Mouse (Mus musculus) skeletal muscle tissue, adult 2 months (tissue): ENCODE results near the gene BC005561.
"Not testable (repeated sequence)": the region's sequence is repeated elsewhere in the genome, so short reads cannot be mapped to it uniquely, and the experiment has no call there.

Experiments
- DNase-seq: peaks from one replicate; pipeline ENCODE4 v3.0.0-alpha.2; 2012; ENCODE audit warnings: low read depth, low spot score

BC005561 gene

DNA sequence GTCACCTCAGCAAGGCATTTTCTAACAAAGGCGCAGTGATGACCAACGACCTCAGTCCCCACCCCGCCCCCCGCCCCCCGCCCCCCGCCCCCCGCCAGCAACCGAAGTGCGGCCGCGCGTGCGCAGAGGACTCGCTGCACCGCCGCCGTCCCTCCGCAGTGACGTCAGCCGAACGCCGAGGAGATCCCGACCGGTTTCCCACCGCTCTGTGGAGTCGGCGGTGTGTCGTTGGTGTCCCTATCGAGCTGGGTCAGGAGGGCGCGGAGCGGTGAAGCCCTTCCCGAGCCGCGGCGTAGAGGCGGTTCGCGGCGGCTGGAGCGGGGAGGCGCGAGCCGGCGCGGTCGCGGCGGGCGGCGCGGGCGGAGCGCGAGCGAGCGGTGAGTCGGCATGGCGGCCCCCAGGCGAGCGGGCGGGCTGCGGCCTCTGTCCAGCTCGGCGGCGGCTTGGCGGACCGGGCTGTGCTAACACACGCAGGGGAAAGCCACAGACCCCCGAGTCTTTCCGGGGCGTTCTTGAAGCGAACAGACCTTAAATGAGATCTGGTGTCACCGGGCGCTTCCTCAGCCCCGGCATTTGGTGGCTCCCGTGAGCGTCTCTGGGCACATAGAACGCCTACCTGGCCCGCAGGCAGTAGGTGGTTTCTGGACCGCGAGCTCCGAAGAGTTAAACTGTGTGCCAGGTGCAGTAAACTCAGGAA, at the start of gene BC005561:
TSS of gene BC005561 (plus strand) at position 158 of the 697 bp plus-strand sequence.
- peak; percentile 68 for DNase-seq

DNA sequence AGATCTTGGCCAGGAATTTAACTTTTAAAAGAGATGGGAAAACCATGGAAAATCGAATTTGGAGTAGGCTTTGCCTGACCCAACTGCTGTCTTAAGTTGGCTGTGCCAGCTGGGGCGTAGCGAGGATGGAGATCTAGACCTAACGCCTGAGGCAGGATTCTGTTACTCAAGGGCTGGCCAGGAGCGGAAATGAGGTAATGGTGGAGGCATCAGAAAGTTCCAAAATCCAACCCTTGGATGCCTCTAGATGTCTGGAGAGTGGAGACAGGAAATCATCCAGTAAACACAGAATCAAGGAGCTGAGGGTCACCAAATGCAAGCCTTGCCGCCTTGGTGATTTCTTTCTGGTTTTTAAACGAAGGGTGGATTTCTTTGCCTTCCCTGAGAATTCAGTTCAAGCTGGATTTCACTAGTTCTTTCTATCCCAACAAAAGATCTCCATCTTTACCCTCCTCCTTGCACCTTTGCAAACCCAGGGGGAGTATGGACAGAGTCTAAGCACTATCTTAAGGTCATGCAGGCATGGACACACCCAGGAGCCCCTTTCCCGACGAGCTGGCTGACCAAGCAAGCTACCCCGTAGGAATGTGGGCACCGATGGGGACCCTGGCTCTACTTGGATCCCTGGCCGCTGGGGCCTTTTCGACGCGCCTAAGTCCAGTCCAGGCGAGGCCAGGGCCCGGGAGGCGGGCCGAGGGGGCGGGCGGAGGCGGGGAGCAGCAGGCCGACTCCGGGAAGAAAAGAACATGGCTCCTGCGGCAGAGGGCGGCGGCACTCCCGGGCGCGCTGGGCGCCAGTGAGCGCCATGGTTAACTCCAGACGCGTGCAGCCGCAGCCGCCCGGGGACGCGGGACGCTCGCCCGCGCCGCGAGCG, 49.1 kb upstream of the BC005561 start, which contains the start of gene Pkd2:
TSS of gene Pkd2 (plus strand) at position 619 of the 874 bp plus-strand sequence.
- DNase-seq = peak; percentile 47

DNA sequence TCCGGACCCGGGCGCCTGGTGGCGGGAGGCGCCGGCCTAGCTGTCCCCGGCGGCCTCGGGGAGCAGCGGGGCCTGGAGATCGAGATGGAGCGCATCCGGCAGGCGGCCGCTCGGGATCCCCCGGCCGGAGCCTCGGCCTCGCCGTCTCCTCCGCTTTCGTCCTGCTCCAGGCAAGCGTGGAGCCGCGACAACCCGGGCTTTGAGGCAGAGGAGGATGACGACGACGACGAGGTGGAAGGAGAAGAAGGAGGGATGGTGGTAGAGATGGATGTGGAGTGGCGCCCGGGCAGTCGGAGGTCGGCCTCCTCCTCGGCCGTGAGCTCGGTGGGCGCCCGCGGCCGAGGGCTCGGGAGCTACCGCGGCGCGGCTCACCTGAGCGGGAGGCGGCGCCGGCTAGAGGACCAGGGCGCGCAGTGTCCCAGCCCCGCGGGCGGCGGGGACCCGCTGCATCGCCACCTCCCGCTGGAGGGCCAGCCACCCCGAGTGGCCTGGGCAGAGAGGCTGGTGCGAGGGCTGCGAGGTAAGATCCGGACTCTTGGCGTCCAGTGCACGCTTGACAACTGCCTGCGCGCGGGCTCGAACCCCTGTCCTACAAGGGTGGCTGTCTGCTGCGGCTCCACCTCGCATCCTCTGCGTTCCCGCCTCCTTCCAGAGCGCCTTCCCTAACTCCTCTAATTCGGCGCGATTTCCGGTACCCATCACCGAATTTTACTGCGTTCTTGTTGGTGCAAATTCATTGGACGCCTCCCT, 48.3 kb upstream of the BC005561 start:
- DNase-seq = no peak

DNA sequence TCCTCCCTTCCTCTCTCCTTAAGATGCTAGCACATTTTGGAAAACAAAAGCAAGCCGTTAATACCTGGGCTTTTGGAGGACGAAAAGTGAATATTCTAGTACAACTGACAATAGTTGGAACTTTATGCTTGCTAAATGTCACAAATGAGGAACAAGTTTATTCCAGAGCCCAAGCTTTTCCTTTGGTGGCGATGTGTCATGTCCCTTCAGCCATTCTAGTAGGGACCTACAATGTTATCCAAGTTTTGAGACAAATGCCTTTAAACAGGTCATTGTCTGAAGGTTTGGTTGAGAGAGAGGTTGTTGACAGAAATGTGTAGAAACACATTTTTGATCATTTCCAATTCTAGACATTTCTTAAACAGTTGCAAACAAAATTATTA, 47.7 kb upstream of the BC005561 start:
- no peak for DNase-seq

DNA sequence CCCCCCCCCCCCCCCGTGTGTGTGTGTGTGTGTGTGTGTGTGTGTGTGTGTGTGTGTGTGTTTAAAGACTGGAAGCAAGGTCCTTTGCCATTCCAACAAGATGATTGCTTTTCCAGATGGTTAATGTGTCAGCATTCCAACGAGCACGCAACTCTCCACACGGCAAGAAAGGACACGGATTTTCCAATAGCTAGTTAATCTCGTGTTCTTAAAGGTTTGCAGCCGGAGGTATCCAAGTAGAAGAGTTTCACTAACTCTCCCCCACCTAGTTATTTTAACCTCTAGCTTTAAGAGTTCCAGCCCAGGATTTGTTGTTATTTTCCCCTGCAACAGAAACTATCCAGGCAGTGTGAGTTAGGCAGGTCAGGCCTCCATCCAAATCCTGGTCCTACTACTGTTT, 47.3 kb upstream of the BC005561 start:
- no peak for DNase-seq

DNA sequence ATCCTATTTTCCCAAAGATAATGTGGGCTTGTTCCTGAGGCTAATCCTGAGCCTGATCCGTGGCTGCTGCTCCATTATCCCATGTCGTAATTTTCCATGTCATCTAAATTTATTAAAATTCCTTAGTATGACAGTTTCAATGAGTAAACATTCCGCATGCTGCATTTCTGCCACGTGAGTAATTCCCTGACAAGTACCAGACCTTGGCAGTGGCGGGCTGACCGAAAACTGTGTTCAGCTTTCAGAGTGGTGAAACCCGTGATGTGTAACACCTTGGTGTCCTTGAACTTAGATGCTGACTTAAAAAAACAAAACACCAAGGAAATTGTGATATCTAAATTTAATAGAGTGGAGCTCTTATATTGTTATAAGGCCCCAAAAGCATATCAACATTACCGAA, 42.9 kb upstream of the BC005561 start:
- no peak for DNase-seq

DNA sequence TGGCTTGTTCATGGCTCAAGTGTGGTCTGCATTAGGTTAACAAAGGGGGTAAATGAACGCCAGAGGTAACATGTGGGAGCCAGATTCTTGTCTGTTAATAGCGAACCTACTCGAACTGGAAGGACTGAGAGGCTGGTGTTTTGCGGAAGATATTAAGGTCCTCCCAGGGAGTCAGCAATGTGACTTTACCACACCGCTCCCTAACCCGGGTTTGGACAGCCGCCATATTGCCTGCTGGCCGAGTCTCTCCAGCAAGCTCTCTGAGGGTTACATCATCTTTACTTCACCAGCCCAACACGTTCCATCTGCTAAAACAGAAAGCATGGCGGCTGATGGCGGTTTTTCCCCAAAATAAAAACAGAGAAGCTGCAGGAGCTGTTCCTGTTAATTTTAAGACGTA, 42.4 kb upstream of the BC005561 start:
- peak; percentile 59 for DNase-seq

DNA sequence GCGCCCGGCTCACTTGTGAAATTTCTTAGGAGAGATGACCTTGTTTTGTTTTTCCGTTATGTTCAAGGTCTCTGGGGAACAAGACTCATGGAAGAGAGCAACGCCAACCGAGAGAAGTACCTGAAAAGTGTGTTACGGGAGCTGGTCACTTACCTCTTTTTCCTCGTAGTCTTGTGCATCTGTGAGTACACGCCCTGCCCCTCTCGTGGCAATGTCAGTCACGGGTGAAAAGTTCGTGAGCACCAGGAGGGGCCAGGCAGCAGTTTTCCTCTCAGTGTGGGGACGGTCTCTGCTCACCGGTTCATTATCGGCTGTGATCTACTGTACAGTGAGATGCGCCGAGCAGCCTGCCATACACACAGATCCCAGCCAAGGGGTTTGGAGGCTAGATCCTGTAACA, 41.3 kb upstream of the BC005561 start:
- DNase-seq = no peak

DNA sequence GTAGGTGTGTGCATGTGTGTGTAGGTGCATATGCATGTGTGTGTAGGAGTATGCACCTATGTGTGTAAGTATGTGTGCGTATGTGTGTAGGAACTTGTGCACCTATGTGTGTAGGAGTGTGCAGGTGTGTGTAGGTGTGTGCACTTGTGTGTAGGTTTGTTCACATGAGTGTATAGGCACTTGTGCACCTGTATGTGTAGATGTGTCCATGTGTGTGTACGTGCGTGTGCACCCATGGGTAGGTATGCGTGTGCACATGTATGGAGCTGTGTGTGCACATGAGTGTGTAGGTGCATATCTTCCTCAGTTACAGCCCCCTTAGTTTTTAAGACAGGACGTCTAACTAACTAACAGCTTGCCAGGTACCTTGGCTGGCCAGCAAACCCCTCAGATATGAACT, 39.6 kb upstream of the BC005561 start:
- DNase-seq = no peak

DNA sequence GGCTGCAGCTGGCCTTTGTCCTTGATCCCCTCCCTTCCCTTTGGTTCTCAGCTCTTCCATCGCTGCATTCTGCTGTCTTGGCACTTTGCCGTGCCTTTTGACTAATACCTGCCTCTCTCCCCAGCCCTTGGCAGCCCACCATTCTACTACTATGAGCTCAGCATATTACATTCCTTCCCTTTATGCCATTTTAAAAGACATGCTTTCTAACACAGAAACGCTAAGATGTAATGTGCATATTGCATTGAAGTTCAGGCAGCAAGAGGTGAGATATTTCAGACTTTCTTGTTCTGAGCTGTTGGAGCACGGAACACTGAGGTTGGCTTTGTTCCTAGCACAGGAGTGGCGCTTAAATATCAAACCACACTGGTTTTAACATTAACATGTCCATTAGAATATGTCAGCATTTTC, 37.2 kb upstream of the BC005561 start:
- DNase-seq = no peak

DNA sequence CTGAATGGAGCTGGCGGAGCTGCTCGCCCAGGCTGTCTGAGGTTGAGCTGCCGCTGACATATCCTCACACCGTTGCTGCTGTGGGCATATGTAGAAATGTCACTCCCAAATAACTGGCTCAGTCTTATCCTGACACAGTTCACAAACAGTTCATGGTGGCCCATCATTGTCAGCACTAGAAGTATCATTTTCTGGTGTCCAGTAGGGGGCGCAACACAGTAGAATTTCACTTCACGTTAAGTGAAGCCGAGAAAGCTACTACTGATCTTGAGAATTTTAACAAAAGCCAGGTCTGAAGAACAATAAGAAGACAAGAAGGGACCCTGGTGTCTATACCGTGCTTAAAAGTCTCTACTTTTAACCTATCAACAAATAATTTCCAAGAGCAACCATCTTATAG, 35.8 kb upstream of the BC005561 start:
- no peak for DNase-seq

DNA sequence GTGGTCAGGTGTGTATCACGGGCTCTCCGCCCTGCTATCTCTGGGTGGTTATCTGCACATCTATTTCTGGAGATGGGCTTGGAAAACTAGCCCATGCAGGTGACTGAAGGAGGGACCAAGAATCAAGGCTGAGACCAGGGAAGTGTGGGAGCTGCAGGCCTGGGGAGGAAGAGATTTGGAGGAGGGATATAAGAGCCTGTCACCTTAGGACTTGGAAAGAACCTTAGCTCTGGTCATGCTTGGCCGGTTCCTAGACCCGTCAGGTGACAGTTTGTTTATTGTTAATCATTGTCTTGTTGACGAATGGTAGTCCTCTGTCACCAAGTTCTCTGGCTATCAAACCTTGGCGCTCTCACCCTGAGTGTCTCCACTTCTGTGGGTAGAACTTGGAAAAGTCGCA, 27.8 kb upstream of the BC005561 start:
- no peak for DNase-seq

DNA sequence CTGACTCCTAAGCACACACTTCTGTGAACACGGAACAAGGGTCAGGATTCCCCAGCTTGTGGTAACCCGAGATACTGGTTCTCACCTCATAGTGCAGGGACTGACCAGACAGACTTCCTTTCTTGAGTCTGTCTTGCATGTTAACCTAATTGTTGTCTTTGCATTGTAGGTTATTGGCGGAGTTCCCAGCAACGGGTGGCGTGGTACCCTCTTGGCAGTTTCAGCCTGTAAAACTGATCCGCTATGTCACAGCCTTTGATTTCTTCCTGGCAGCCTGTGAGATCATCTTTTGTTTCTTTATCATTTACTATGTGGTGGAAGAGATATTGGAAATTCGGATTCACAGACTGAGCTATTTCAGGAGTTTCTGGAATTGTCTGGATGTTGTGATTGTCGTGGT, 25.3 kb upstream of the BC005561 start:
- DNase-seq = no peak

DNA sequence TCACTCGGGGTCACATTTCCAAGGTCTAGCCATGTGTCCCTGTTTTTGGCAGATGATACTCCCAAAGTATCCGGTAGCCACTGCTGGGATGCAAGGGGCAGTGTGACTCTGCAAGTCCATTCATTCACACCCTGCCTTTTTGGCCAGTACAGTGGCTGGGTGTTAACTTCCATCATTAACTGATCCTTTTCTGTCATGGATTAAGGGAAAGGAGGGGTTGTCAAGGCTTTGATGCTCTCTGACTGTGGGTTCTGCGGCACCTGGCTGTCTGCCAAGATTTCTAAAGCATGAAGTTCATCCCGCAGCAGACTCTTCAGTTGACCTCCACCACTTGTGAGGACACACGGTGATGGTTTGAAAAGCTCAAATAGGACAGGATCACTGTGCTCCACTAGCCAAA, 16.6 kb upstream of the BC005561 start:
- peak; percentile 47 for DNase-seq

DNA sequence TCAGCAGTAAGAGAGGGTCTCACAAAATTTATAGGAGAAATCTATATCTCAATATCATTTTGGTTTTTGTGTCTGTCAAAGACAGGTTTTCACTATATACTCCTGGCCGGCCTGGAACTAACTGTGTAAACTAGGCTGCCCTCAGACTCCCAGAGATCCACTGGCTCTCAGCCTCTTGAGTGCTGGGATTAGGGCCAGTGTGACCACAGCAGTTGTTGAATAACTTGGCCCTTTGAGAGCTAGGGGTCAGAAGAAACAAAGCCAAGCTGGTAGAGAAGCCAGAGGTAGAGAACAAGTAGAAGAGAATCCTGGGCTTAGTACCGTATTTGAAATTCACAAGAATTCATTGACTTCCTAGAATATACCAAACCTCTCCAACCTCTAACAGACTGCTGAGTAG, 3.3 kb upstream of the BC005561 start:
- DNase-seq = no peak

DNA sequence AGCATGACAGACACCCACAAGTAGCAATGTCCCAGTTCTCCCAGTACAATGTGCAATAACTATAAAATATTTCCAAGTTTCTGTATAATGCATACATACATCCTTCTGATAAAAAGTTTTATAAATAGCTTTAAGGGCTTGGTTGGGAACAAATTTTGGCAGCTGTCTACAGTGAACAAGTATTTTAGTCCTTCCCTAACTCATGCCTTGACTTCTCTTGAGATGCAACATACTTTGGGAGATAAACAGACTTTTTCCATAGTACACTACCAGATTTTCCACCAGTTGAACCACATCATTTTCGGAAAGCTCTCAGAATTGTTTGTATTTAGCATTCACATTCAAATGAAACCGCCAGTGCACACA, 340 bp upstream of the BC005561 start:
- DNase-seq = no peak

DNA sequence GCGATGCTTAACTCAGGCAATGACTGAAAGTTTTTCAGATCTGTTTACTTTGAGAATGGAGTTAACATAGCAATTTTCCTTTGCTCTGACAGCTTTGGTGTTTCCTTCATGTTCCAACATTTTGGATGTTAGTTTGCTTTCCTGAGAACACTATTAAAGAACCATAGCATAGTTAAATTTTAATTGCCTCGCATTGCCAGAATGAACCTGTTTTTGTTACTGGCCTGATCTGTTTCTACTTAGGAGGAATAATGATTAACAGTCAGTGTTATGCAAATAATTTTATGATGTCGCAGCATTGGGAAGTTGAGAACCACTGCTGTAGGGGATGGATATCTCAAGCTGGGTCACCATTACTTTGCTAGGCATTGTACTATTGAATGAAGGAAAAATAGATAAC, 3.1 kb downstream of the BC005561 start:
- no peak for DNase-seq

DNA sequence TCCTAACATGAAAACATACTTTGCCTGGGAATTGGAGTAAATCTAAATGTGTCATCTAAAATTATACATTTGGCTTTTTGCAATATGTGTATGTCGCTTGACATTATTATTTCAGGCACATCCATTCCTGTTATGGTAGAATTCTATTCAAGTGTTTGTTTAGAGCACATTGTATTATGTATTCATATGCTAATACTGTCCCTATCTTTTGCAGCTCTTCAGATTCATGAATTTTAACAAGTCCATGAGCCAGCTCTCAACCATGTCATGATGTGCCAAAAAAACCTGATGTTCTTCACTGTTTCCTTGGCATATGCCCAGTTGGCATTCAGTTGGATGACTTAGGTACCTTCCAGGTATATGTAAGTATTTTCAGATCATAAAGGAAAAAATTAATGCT, 30.5 kb downstream of the BC005561 start:
- DNase-seq = no peak

DNA sequence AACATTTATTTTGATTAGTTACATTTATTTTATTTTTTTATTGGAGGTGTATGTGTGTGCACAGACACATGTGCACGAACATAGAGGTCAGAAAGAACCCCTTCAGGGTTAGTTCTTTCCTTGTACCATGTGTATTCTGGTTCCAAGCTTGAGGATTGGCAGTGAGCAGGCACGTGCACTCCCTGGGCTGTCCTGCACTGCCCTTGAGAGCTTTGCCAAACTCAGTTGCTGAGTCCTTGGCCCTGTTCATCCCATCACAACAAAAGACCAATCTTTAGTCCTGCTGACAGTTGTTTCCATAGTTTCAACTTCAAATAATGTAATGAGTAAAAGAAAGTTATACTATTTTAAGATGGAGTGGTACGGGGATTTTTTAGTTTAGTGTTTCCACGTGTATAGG, 31.2 kb downstream of the BC005561 start:
- DNase-seq = no peak

DNA sequence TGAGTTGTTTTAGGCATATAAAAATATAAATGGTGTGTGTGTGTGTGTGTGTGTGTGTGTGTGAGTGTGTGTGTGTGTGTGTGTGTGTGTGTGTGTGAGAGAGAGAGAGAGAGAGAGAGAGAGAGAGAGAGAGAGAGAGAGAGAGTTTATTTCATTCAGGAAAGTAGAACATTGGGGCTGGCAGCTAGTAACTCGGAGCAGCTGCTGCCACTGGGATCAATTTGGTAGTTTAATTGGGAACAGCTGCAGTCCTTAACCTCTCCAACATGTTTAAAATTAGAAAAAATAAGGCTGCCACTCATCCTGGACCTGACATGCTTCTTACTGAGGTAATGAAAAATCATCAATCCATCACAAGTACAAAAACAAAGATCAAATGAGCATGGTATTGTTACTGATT, 59.9 kb downstream of the BC005561 start:
- DNase-seq = not testable (repeated sequence)

DNA sequence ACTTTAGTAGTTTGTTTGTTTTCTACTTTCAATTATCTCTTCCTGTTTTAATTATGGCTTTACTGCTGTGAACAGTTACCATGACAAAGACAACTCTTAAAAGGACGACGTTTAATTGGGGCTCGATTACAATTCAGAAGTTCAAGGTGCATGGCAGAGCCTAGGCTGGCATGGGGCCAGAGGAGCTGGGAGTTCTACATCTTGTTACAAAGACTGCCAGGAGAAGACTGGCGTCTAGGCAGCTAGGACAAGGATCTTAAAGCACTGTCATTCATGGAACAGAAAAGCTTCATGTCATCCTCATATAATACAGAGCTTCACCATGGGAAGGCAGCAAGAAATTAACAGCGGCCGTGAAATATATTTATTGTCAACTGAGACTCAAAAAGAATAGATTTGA, 62.6 kb downstream of the BC005561 start:
- peak; percentile 13 for DNase-seq

DNA sequence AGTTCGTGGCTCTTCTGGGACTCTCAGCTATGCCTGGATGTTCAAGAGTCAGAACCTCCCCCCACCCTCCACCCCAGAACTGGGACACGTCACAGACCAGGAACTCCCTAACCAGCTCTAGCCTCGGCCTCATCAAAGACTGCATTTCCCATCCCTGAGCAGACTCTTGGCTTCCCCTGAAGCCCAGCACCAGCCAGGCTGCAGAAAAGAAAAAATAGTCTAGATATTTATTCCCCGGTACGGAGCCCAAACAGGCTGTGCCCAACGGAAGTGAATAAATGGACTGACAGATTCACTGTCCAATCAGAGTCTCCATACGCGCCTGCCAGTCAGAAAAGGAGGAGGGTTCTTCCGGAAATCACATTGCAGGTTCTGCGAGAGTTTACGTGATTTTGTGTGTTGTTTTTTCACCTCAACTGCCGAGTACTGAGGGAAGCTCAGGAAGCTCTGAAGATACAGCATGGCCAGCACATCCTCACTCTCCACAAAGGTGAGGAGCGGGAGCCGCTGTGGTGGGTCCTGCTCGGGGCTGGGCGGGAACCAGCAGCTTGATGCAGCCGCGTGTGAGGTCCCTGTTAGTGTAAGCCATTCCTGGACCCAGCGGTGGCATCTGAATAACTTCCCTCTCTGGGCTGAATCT, 63.2 kb downstream of the BC005561 start:
- peak; percentile 86 for DNase-seq
